Mouse (Mus musculus) ZHBTc4 (cell line): ENCODE measurements at regions not wholly inside any gene's neighbourhood (a gene's known extent, or its start where the extent isn't known, plus 50 kb on each side); places are given as distances from the start of the nearest gene placed in this dataset.

Source experiments
- DNase-seq: peaks from one replicate; pipeline ENCODE4 v3.0.0-alpha.2; 2011; ENCODE audit warnings: low read depth, low spot score

- DNase-seq = no peak
These were observed 74.5 kb downstream of the Slc10a2 start for GRCm38 (mm10) chr8:5030651-5031050.

- no peak for DNase-seq
These were observed 92.8 kb downstream of the Slc10a2 start for GRCm38 (mm10) chr8:5012368-5012767.

GRCm38 (mm10) chr8:5011771-5012170 is 93.4 kb downstream of the Slc10a2 start:
- DNase-seq = no peak

- peak; percentile 7 for DNase-seq
These were observed 101.8 kb downstream of the Slc10a2 start for GRCm38 (mm10) chr8:5003359-5003758.
